Mouse (Mus musculus) ovary, postnatal 14 days (tissue): ENCODE data around the gene Il12rb1.
A peak's percentile ranks its signal among the peaks of the same experiment; 100 is the strongest.

ENCODE experiments used
- DNase-seq: peaks from one replicate; pipeline ENCODE4 v3.0.0; 2022; ENCODE audit warnings: low spot score

The Il12rb1 gene

GRCm38 (mm10) chr8:70827796-70828195 is 19.5 kb downstream of the Il12rb1 start:
- no peak for DNase-seq

GRCm38 (mm10) chr8:70831517-70831916 is 23.3 kb downstream of the Il12rb1 start:
- no peak for DNase-seq

GRCm38 (mm10) chr8:70832371-70832770 is 24.1 kb downstream of the Il12rb1 start:
- DNase-seq, result no peak

GRCm38 (mm10) chr8:70833018-70833482 is 24.8 kb downstream of the Il12rb1 start:
- no peak for DNase-seq

GRCm38 (mm10) chr8:70833520-70833919 is 25.3 kb downstream of the Il12rb1 start:
- DNase-seq, result no peak

- no peak for DNase-seq
Measured at GRCm38 (mm10) chr8:70834071-70834470, 25.8 kb downstream of the Il12rb1 start.

- no peak for DNase-seq
Measured at GRCm38 (mm10) chr8:70836666-70837065, 28.4 kb downstream of the Il12rb1 start.

GRCm38 (mm10) chr8:70838654-70839407 is 30.6 kb downstream of the Il12rb1 start:
- DNase-seq, result no peak

GRCm38 (mm10) chr8:70839408-70840351 is 31.4 kb downstream of the Il12rb1 start, which contains the start of gene Arrdc2:
Gene Arrdc2 (minus strand): TSS chr8:70839720.
- peak; percentile 92 for DNase-seq

GRCm38 (mm10) chr8:70840590-70840989 is 32.3 kb downstream of the Il12rb1 start:
- DNase-seq, result no peak

GRCm38 (mm10) chr8:70841147-70842072 is 33.2 kb downstream of the Il12rb1 start:
- DNase-seq, result peak; percentile 94

GRCm38 (mm10) chr8:70842484-70842883 is 34.2 kb downstream of the Il12rb1 start:
- no peak for DNase-seq

- DNase-seq, result no peak
Measured at GRCm38 (mm10) chr8:70843214-70843773, 35.0 kb downstream of the Il12rb1 start.

- DNase-seq, result no peak
Measured at GRCm38 (mm10) chr8:70843941-70844340, 35.7 kb downstream of the Il12rb1 start.

- DNase-seq, result peak; percentile 94
Measured at GRCm38 (mm10) chr8:70844523-70844922, 36.3 kb downstream of the Il12rb1 start.

GRCm38 (mm10) chr8:70845108-70845507 is 36.9 kb downstream of the Il12rb1 start:
- DNase-seq, result no peak

GRCm38 (mm10) chr8:70846371-70847154 is 38.3 kb downstream of the Il12rb1 start:
- no peak for DNase-seq

- DNase-seq, result no peak
Measured at GRCm38 (mm10) chr8:70849333-70849990, 41.2 kb downstream of the Il12rb1 start.

GRCm38 (mm10) chr8:70850132-70850845 is 42.0 kb downstream of the Il12rb1 start:
- DNase-seq, result no peak
